Mouse (Mus musculus) lung, postnatal 25 days (tissue): ENCODE measurements at regions not wholly inside any gene's neighbourhood (a gene's known extent, or its start where the extent isn't known, plus 50 kb on each side); places are given as distances from the start of the nearest gene placed in this dataset.

ENCODE experiments used
- DNase-seq: peaks from one replicate; pipeline ENCODE4 v3.0.0; 2022; ENCODE audit warnings: low spot score

DNA sequence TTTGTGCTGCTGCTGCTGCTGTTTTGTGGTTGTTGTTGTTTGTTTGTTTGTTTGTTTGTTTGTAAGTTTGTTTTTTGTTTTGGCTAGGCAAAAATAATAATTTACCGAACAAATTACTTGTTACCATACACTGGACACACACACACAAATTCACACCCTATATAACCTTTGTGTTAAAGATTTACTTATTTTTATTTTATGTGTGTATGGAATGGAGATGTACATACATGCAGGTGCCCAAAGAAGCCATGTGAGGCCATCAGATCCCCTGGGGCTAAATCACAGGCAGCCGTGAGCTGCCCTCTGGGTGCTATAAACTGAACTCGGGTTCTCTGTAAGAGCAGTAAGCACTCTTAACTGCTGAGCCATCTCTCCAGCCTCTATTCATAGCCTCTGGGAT is 56.0 kb downstream of the Pttg1 start:
- no peak for DNase-seq

DNA sequence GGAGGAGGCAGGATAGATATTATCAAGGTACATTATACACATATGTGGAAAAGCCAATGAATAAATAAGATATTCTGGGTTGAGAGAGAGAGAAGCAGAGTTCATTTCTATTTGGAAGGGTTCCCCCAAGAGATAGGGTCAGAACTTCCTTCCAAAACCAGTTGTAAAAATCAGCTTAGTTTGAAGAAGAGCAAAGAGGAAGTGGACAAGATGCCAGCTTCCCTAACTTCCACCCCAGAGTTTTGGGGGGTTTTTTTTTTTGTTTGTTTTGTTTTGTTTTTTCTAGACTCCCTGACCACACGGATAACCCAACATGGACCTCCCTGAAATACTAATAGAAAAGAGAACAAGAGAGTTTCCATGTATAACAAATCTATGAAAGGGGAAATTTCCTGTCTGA is 57.7 kb downstream of the Pttg1 start:
- no peak for DNase-seq

DNA sequence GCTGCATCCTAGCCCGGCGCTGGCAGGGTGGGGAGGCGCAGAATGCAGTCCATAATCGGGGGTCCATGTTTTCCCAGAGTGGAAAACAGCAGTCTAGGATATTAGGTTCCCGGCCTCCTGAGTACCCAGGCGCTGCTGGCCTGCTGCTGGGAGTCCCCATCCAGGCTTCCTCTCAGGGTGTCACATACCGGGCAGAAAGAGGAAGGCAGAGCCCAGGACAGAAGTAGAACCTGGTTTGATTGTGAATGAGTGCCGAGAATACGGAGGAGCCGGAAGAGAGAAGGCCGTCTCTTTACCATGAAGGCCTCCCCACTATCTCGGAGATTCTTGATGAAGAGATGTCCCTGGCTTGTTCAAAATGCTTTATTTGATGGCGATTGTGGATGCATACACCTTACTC is 64.2 kb downstream of the Pttg1 start:
- DNase-seq = no peak

DNA sequence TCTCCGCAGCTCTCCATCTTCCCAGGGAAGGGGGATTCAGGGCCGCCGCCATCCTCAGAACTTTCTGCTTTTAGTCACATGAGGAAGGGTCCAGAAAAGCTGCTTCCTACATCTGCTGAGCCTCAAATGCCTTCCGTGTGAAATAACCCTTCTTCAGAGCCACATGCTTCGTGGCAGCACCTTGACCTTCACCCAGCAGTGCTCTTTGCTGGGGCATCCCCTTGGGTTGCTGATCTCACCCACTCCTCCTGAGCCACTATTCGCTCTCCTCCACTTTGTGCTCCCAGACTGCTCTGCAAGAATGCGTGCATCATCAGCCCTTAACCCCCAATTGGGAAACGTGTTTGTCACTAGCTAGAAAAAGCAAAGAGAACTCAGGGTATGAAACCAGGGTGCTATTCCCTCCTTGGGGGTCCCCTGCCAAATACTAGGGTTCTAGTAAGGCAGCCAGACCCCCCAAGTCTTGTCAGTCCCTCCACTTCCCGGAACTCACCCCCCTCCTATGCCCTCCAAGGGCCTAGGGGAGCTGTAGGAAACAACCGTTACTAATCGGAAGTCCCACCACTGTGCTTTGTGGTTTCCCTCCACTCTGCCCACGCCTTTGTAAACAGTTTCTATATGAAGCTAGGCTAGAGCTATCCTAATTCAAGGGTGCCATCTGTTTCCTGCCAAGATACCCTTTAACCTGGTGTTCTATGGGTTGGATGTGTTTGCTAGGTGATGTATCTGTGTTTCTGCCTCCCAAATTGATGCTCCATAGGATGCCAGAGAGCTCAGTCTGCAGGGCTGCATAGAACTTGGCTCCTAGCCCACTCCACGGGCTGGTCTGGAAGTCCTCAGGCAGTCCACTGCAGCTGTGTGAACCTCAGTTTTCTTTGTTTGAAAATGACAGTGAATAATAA is 67.4 kb downstream of the Pttg1 start:
- DNase-seq = peak; percentile 16

DNA sequence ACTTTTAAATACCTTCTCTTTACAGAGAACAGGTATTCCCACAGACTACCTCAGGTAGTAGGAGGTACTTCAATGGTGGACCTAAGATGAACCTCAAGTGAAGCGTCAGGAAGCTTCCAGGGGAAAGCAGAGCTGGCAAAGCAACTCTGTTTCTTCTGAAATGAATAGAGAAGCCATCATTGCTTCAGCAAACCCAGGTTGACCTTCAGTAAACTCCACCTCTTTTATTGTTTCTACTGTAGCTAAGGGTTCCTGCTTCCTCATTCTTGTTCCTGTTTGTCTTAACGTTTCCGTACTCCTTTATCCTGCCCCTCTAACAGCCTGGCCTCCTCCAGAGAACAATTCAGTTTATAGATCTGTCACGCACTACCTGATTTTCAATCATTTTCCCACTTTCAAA is 72.4 kb downstream of the Pttg1 start:
- peak; percentile 51 for DNase-seq

DNA sequence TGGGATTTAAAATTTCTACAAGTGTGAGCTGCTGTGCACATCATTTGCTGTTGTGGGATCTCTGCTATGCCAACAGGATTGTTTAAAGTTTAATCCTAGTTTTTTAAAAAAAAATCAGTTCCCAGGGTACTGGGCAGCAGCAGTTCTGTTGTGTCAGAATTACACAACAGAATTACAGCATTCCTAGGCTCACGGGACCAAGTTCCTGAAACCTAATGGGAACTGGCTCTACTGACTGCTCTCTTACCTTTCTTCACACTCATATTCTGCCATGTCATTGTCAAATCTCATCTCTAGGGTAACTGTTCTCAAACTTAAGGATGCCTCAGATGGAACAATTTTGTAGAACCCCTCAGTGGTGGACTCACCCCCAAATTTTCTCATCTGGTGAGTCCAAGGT is 73.0 kb downstream of the Pttg1 start:
- no peak for DNase-seq

DNA sequence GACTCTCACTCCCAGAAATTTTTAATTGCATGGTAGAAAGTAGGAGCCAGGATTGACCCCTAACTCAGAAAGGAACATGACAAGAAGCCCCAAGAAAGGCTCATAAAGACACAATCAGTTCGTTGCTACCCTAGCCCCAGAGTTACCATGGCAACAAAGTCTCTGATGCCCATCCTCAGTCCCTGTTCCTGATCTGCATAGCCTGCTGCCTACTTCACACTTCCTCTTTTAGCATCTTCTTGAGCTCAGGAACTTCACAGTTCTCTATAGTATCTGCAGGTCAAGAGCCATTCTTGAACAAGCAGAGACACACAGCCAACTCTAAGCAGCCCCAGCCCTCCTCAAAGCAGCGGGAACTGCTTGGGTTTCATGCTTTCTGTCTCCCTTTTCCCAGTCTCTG is 74.2 kb downstream of the Pttg1 start:
- DNase-seq = no peak

DNA sequence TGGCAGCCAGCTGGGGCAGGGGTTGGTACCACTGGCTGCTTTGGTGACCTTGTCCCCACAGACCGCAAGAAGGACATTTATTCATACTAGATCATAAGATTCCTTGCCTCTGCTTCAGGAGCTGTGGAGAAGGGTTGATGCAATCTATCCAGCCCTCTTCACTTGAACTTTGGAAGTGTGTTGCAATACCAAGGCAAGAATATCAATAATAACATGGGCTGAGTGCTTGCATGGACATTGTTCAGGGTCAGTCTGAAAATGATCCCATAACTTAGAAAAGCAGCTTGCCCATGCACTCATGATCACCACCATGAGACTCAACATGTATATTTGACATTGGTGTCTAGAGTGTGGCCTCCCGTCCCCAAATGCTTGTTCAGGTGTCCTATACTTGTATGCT is 74.7 kb downstream of the Pttg1 start:
- no peak for DNase-seq

DNA sequence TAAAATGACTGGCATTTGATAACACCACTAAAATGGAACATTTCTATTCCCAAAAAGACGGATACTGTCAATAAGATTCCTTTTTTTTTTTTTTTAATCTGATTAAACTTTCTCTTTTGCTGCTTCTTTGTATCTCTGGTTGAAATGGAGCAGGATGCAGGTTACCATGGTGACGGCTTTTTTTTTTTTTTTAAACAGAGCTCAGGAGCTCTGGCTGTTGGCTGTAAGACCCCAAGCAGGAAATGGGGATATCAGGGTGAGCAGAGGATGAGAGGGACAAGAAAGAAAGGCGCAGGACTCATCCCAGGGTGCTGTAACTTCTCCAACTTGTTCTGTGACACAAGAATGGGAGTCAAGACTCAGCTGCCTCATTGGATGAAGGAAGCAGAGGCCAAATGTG is 75.8 kb downstream of the Pttg1 start:
- DNase-seq = no peak

DNA sequence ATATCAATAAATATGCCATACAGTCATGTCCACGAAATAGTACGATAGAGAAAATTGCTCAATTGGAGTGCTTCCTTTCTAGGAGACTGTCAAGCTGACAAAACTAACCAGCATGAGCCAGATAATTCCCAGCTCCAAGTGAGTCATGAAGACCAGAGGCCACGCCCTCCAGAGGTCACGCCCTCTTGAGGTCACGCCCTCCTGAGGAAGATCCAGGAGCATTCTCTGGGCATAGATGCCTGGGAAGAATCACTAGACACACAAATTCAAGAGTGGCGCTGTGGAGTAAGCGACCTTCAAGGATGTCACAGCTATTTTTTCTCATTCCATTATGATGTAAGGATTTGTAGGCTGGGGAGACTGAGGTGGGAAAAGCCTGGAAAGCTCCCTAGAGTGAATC is 76.5 kb downstream of the Pttg1 start:
- peak; percentile 54 for DNase-seq

DNA sequence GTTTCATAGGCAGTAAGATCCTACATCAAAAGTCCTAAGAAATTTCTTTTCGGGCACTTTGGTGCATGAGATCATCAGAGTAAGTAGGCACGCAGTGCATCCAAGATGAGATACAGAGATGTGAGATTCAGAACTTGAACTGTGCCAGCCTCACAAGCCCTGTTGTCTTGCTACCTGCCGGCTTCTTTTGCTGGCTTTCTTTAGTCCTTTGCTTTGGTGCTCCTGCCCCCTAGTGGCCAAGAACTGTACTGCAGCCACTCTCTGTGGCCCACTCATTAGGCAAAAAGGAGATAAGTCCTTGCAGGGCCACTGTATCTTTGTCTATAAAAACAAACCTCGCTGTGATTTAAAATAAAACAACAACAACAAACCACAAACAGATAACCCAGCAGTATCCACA is 77.5 kb downstream of the Pttg1 start:
- peak; percentile 83 for DNase-seq

DNA sequence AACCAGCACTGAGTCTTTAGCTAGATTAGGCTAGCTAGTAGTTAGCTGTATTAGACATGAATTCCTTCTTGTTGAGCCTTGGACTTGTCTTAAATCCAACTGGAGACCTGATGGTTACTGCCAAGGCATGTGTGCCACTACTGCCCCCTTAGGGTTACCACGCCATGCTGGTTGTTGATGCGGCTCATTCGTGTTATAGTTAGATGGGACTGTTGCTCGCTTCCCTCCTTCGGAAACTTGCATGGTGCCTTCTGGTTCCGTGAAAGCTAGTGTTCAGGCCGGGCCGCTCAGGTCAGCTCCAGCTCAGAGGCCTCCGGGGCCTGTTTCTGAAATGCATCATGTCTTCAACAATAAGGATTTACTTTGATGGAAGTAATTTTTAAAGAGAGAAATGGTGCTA is 79.6 kb downstream of the Pttg1 start:
- no peak for DNase-seq

DNA sequence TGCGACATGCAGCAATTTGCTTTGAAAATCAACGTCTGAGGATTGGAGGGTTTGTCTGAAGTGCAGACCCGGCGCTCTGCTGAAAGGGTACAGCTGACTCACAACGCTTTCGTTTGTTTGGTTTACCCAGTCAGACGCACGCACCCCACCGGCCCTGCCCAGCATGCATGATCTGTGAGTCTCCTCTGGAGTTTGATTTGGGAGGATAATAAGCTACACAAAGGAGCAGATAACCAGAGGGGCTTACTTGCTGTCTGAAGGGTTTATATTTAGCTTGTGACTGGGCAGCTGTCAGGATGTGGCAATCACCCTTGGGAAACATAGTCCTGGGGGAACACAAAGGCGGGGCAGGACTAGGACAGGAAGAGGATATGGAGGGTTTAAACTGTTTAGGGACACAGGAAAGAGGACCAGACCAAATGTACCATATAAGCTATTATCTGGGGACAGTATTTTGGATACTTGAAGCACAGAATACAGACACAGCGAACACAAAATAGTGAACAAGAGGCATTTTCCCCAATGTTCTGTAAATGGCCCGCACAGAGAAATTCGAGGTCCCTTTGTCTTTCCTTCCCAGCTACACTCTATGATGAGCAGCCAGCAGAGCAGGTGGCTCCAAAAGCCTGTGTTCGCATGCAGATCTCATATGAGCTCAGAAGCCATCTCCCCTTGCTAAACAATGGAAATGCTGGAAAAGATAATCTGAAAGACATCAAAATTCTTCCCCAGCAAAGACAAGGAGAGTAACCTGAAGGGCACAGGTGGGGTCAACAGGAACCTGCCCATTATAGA is 81.1 kb downstream of the Pttg1 start:
- peak; percentile 63 for DNase-seq

DNA sequence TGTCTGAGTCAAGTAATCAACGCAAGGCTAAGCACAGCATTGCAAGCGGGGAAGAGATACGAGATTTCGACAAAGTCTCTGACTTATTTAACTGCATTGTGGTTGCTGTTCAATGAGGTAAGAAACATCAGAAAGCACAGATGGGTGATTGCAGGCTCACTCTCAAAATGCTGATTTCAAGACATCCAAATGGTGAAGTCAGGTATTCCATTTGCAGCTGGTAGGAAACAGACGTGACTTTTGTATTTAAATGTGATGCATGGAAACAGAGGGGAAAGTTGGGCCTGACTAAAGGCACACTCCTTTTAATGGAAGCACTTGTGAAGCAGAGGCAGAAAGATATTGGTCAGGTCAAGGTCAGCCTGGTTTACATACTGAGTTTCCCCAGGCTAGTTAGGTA is 82.5 kb downstream of the Pttg1 start:
- no peak for DNase-seq

DNA sequence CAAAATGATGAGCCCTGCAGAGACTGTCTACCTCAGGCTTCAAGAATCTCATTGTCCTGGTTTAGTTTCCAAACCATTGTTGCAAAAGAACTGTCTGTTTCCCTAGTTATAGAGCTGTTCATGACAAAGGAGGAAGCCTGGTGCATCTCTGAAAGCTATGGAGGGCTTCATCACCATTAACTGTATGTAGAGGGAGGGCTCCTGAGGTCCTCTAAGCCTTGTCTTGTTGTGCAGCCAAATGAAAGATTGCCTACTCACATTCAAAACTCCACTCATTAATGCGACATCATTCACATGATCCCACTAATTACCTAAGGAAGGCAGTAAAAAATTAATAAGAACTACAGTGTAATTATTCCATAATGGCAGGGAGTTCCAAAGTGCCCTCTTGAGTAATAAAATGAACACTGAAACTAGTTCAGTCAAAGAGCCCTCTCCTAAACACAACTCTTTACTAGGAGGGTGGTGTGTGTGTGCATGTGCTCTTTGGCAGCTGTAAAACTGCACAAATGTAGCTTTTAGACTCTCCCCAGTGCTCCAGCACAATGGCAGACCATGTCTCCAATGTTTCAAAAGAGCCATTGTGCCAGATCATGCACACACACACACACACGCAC is 87.6 kb downstream of the Pttg1 start:
- no peak for DNase-seq

DNA sequence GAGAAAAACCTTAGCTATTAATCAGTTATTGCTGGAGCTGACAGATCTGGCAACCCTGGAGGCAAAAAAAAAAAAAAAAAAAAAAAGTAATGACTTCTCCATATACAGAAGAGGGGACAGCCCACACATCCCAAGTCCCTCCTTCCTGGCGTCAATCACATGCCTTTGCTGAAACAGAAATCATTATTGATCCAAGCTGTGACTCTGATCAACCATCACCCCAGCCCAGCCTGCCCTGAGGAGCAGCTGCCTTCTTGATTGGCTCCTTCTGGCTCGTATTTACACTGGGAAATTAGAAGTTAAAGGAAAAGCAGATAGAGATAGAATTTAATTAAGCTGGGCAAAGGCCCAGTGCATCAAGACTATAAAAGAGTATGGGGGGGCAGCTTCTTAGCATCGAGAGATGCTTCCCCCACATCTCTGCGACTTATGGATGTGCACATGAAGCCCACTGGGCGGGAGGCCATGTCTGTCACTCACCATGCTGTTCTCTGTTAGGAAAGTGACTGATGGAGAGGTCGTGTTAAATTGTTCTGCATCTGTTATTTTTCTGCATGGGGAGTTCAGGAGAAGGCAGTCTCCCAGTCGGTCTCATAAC is 90.3 kb downstream of the Pttg1 start:
- DNase-seq = no peak

DNA sequence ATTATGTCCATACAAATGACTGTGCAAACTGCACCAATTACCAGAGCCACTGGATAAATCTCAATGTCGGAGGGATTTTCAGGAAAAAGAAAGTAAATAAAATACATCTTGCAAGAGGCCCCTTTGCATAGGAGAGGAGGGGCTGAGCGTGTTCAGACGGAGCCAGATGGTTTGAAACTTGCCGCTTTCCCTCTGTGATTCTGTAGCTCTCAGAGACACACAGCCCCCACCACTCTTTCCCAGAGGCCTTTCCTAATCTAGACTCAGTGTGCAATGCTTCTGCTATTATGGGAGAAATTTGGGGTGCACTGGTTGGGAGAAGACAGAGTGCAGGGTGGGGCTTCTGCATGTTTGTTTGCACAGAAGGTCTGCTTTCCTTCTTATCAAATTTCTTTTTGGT is 92.5 kb downstream of the Pttg1 start:
- DNase-seq = no peak

DNA sequence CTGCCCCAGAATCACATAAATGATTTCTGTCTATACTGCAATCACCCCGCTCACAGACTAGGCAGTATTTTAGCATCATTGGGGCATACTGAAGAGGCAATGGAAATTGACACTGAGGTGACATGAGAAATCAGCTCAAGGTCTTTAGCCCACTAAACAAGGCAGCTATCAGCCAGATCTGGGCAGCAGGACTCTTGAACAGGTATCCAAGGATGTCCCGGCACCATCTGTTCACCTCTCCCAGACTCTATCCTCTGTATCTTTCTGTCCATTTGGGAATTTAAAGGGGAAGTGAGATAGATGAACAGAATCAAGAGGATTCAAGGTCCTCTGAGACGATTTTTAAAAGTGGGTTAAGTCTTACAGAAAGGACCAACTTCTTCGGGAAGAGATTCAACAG is 112.1 kb downstream of the Pttg1 start:
- no peak for DNase-seq
